Mouse (Mus musculus) ZHBTc4 (cell line): ENCODE data around the gene Nf2.

Experiments
- DNase-seq: peaks from one replicate; pipeline ENCODE4 v3.0.0-alpha.2; 2011; ENCODE audit warnings: low read depth, low spot score

Gene Nf2

DNA sequence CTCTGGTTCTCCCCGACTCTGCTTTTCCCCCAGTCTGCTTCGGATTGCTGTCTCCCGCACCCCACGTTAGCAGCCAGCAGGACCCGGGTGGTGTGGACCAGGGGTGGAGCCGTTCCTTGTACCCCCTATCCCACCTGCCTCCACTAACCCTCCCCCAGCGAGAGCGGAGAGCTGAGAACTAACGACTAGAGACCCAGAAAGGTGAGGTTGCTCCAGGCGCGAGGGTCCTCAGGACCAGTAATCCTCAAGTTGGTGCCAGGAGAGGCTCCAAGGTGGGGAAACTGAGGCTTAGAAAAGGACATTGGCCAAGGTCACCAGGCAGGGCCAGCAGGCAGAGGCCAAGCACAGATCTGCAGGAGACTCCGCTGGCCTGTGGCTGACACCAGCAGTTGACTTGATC lies 102.1 kb downstream of the Nf2 start:
- DNase-seq, result peak; percentile 39

DNA sequence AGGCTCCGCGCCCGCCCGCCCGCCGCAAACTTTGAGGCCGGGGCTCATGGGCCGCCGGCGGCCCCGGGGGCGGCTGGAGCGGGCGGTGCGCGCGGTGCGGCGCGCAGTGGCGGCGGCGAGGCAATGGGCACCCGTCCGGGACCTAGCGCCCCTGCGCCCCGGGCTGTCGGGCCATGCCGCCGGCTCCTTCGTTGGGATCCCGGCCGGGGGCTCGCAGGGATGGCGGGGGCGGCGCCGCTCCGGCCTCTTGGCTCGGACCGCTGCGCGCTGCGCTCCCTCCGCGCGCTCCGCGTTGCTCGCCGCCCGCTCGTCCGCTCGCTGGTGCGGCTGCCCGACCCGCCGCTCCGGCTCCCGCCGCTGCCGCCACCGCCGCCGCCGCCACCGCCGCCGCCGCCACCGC lies 102.6 kb downstream of the Nf2 start, which contains the start of gene Cabp7:
TSS of gene Cabp7 (minus strand) at position 46 of the 400 bp plus-strand sequence.
- peak; percentile 50 for DNase-seq

GRCm38 (mm10) chr11:4745969-4746368 lies 103.4 kb downstream of the Nf2 start:
- DNase-seq, result peak; percentile 62

- DNase-seq, result no peak
Observed at GRCm38 (mm10) chr11:4744691-4745090, 104.6 kb downstream of the Nf2 start.

DNA sequence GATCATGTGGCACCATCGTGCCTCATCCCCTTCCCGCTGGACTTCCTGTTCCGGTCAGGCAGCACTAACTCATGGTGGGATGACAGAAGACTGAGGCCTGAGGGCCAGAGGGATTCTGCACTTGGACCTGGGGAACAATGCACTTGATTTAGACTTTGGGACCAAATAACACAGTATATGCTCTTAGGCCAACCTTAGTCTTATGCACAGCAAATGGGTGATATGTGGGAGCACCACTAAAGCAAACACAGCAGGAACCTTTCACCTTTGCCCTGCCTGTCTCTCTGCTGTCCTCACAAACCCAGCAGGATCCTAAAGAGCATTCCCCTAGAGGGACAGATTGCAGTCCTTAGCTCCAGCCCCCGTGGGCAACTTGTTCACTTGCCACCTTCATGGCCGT lies 108.6 kb downstream of the Nf2 start:
- no peak for DNase-seq

DNA sequence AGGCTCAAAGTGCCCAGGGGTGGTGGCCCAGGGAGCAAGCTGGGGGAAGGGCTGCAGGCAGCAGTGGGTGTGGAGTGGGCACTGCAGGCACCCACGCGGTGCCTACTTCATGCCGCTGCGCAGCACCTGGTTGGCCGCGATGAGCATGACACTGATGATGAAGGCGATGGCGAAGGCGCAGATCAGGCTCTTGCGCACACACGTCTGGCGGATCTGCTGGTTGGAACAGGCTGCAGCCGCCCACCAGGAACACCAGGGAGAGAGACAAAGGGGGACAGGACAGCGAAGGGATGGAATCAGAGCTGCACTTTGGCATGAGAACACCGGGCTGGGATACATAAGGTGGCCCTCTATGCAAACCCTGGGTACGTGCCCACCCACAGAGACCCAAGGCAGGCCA lies 110.6 kb downstream of the Nf2 start:
- DNase-seq, result peak; percentile 47

DNA sequence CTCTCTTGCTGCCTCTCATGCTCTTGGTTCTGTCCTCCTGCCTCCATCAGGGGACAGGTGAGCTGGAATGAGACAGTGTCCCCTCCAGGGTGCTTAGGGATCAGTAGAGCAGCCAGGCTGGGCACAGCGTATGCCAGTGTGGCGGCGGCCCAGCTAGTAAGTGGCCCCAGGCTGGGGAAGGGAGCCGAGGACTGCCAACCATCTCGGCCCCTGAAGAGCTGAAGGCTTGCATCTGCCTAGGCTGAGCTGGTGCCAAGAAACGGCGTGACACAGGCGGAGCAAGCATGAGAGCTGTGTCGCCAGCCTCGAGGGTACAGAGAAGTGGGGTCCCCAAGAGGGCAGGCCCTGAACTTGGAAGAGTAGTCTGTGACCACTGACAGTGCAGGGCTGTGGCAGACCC lies 111.7 kb downstream of the Nf2 start:
- DNase-seq, result no peak

DNA sequence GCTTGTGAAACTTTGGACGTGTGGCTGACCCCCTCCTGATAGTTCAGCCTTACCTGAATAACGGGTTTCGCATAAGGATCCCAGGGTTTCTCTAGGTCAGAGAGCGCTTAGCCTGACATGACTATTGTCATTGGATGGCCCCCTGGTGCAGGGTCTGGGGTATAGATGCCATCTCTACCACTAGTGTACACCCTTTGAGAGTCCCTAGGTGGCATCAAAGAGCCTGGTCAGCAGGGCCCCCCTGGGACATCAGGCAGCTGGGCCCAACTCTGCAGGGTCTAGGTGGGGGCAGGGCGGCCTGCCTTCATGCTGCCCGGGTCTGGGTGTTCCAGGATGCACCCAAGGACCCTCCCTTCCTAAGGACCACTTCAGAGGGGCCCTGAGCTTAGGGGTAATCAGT lies 113.0 kb downstream of the Nf2 start:
- DNase-seq, result no peak

DNA sequence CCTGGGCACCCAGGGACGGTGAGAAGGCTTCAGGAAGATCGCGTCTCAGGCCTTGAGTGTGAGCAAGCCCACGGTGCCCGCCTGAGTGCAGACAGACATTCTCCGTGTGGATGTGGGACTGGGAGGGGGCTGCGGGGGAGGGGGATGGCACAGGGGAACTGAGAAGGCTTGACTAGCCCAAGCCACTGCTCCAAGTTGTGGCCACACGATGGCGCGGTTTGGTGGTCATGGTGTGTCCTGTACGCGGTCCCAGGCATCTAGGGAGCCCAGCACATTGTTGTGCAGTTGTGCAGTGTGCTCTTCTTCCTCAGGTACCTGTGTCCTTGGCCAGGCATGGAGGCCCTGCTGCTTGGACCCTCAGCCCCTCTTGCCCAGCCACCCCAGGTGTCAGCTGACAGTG lies 115.2 kb downstream of the Nf2 start:
- DNase-seq, result peak; percentile 77

DNA sequence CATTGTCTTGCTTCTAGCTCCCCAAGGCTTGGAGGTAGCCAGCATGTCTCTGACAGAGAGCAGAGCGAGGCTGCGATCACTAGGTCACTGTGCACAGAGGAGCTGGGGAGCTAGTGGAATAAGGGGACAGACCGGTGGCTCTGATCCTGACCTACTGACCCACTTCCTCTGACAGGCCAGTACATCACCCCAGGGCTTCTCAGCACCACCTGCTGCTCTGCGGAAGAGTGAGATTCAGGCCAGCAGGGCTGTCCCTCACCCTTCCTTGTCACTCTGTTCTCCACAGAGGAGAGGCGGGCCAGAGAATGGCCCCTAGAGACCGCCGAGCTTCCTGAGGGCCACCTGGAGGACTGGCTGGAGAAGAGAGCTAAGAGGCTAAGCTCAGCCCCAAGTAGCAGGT lies 117.6 kb downstream of the Nf2 start:
- DNase-seq, result no peak

- DNase-seq, result no peak
Observed at GRCm38 (mm10) chr11:4730913-4731312, 118.4 kb downstream of the Nf2 start.

DNA sequence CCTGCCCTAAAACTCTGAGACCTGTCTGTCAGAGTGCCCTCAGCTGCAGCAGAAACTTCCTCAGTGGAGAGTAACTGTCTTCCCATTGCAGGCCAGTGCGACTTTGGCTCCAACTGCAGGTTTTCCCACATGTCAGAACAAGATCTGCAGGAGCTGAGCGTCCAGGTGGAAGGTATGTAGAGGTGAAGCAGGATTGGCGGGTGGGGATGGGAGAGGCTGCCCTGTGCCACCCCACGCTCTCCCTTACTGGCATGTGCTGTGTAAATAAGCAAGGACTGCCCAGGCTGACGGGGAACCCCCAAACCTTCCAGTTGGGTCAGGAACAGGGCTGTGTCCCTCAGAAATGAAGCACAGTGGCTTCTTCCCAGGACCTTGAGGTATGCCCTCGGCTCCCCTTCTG lies 119.2 kb downstream of the Nf2 start:
- no peak for DNase-seq

- DNase-seq, result no peak
Observed at GRCm38 (mm10) chr11:4729603-4730002, 119.7 kb downstream of the Nf2 start.

DNA sequence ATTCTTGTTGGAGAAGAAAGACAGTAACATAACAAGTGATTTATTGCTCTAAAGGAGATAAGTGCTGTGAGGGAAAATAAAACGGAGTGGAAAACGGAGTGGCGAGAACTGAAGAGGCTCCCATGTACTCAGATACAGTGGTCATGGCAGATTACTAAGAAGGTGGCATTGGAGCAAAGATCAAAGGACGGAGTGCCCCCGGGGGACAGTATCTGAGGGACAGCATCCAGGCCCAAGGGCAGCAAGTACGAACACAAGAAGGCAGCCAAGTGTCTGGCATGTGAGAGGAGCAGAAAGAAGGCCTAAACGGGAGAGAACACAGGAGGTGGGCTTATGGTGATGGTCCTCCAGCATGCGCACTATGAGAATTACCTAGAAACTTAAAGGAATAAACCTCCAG lies 127.6 kb downstream of the Nf2 start:
- no peak for DNase-seq

DNA sequence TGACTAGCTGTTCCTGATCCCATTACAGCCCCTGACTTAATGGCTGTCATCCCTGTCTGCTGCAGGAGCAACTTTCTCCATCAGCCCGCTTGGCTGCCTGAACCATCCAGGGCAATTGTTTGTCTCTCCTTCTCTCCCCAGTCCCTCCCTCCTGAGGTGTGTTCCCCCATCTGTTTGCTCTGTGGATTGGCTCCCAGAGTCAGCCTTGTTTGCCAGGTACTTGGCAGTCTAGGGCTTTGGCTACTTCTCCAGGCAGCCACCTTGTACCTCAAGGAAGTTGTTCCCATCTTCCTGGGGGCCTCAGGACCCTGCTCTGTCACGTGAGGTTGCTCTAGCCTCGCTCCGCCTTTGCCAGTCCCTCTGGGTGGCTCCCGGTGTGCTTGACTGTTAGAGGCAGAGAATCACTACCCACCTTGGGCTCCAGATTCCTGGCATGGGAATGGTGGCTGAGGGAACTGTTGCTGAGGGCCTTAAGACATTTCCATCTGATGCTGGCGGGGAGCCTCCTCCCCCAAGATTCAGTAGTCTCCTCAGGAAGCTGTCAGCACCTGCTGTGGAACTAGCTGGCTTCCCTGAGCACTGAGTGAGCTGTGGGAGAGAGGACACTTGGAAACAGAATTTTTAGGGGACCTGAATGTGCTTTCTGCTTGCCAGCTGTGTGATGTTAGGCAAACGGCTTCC lies 128.3 kb downstream of the Nf2 start:
- no peak for DNase-seq

DNA sequence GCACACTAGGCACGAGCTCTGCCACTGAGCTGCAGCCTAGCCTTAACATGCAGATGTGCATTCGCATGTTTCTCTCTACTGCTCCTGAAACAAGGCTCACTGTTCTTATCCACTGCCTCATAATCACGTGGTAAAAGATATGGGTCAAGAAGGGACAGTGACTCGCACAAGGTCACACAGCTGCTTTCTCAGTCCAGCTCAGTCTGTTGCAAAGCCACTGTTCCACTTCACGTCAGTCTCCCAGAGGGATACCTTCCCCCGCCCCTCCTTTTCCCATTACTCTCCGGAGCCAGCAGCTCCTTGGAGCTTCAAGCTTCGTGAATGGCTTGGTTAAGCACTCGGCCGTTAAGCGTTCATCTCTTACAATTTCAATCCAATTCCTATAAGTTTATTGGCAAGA lies 128.9 kb downstream of the Nf2 start:
- peak; percentile 29 for DNase-seq

- no peak for DNase-seq
Observed at GRCm38 (mm10) chr11:4719961-4720360, 129.4 kb downstream of the Nf2 start.

DNA sequence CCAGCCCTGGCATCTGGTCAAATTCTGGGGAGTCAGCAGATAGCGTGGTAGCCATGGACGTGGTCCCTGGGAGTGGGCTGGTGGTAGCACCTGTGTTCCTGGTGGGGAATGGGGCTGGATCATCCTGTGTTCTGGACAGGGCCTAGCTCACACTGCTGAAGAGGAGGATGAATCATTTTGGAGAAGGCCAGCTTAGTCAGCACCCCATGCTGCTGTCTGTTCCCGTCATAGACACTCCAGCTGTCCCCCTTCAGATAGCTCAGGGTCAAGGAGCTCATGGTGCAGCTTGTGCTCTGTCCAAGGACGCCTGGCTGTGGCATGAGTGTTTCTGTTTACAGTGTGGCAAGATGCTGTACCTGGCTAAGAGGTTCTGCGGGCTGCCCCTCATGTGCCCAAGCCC lies 130.8 kb downstream of the Nf2 start:
- DNase-seq, result no peak

- DNase-seq, result no peak
Observed at GRCm38 (mm10) chr11:4716530-4717236, 132.7 kb downstream of the Nf2 start.
